In genomic region chr2:51147318-51148064, GRCm38 (mm10) we compare ENCODE assay signal across 9 mouse cellular contexts. TPM values are rescaled to one million over a fixed set of nuclear protein-coding genes. Genes with fewer than 3 reads are reported as not detected.
A peak's percentile ranks its signal among the peaks of the same experiment; 100 is the strongest.
DNase-seq lines count a peak whose midpoint lies in the region; ATAC-seq lines count a peak whose summit lies in the region.
"Had no signal": no experiment of that assay in that cellular context is flagged by ENCODE, and none has a peak within 500 bp of the region (broad histone marks: within the 10 kb centered on the region; RNA-seq: fewer than 3 reads in every experiment).

No protein-coding gene starts in this region.

- peak; percentile 62 for ATAC-seq in forebrain, embryonic 12.5 days (ENCODE audit: low FRiP score)
- ATAC-seq in heart, embryonic 14.5 days (ENCODE audit: insufficient number of reproducible peaks, insufficient read depth, low FRiP score, low read depth): peak; percentile 61
- peak; percentile 60 for ATAC-seq in liver, embryonic 12.5 days
- peak; percentile 56 for ATAC-seq in monocyte, adult 5-6 weeks (replicated peaks; ENCODE audit: insufficient number of reproducible peaks, low FRiP score, low TSS enrichment, poor library complexity, severe bottlenecking)
- ATAC-seq in stomach, embryonic 14.5 days (ENCODE audit: insufficient number of reproducible peaks, insufficient read depth, low FRiP score, low read depth): peak; percentile 59

- DNase-seq in 3T3-L1 (ENCODE audit: low read depth, low spot score): peak; percentile 90
- peak; percentile 70 for DNase-seq in brain, adult 2 months (ENCODE audit: low read depth, low spot score)
- DNase-seq in kidney, postnatal 10 days: peak; percentile 89

- peaks cover 4% of the 10 kb centered on the region; the same call in 1 of the 2 replicates for H3K27me3 ChIP-seq in forebrain, embryonic 12.5 days
- H3K27me3 ChIP-seq in heart, embryonic 14.5 days (ENCODE audit: control insufficient read depth, insufficient read depth, low read length): peaks cover 13% of the 10 kb centered on the region
- H3K27me3 ChIP-seq in liver, embryonic 12.5 days (replicated peaks): peaks cover 36% of the 10 kb centered on the region
- H3K27me3 ChIP-seq in stomach, embryonic 14.5 days (ENCODE audit: control insufficient read depth, insufficient read depth, low read length): no peaks in the 10 kb centered on the region

- peak overlapping the region; percentile 70 for H3K4me2 ChIP-seq in forebrain, embryonic 12.5 days
- peak overlapping the region; percentile 80 for H3K4me2 ChIP-seq in heart, embryonic 14.5 days (ENCODE audit: low read length)
- H3K4me2 ChIP-seq in liver, embryonic 12.5 days: peak overlapping the region; percentile 68
- H3K4me2 ChIP-seq in stomach, embryonic 14.5 days (replicated peaks; ENCODE audit: low read depth, low read length): peak overlapping the region; percentile 70

- H3K4me1 ChIP-seq in forebrain, embryonic 12.5 days: peaks cover 31% of the 10 kb centered on the region
- peaks cover 9 to 36% of the 10 kb centered on the region in 2 experiments for H3K4me1 ChIP-seq in heart, embryonic 14.5 days (ENCODE audit: control insufficient read depth in 2 of 2, insufficient read depth in 2 of 2, low read length in 2 of 2)
- H3K4me1 ChIP-seq in liver, embryonic 12.5 days: peaks cover 20% of the 10 kb centered on the region
- H3K4me1 ChIP-seq in stomach, embryonic 14.5 days (ENCODE audit: control insufficient read depth, insufficient read depth, low read length): peaks cover 19% of the 10 kb centered on the region

- H3K4me3 ChIP-seq in forebrain, embryonic 12.5 days (replicated peaks): peak overlapping the region; percentile 93
- H3K4me3 ChIP-seq in heart, embryonic 14.5 days (ENCODE audit: control insufficient read depth in 1 of 2, insufficient read depth in 1 of 2, low read depth in 1 of 2, low read length in 2 of 2): peak overlapping the region; percentile 71 to 79
- H3K4me3 ChIP-seq in liver, embryonic 12.5 days: peak overlapping the region; percentile 61
- peak overlapping the region; percentile 93 for H3K4me3 ChIP-seq in stomach, embryonic 14.5 days (ENCODE audit: low read depth, low read length)

- peak overlapping the region; percentile 92 for H3K27ac ChIP-seq in forebrain, embryonic 12.5 days
- H3K27ac ChIP-seq in heart, embryonic 14.5 days (replicated peaks in 1 of 2; ENCODE audit: control insufficient read depth in 1 of 2, insufficient read depth in 1 of 2, low read depth in 2 of 2, low read length in 2 of 2): peak overlapping the region; percentile 88 to 95
- H3K27ac ChIP-seq in liver, embryonic 12.5 days: peak overlapping the region; percentile 52
- peak overlapping the region; percentile 96 for H3K27ac ChIP-seq in stomach, embryonic 14.5 days (ENCODE audit: low read length)

- H3K9me3 ChIP-seq in forebrain, embryonic 12.5 days: no peaks in the 10 kb centered on the region
- no peaks in the 10 kb centered on the region for H3K9me3 ChIP-seq in heart, embryonic 14.5 days (ENCODE audit: control insufficient read depth, low read length)
- no peaks in the 10 kb centered on the region for H3K9me3 ChIP-seq in liver, embryonic 12.5 days (replicated peaks)
- no peaks in the 10 kb centered on the region for H3K9me3 ChIP-seq in stomach, embryonic 14.5 days (ENCODE audit: control insufficient read depth, low read depth, low read length)

- peak overlapping the region; percentile 98 for H3K9ac ChIP-seq in forebrain, embryonic 12.5 days
- H3K9ac ChIP-seq in heart, embryonic 14.5 days (ENCODE audit: low read length): peak overlapping the region; percentile 94
- peak overlapping the region; percentile 68 for H3K9ac ChIP-seq in liver, embryonic 12.5 days
- H3K9ac ChIP-seq in stomach, embryonic 14.5 days (replicated peaks; ENCODE audit: low read depth, low read length): peak overlapping the region; percentile 93

- peaks cover 12% of the 10 kb centered on the region; the same call in 1 of the 2 replicates for H3K36me3 ChIP-seq in forebrain, embryonic 12.5 days (replicated peaks)
- H3K36me3 ChIP-seq in heart, embryonic 14.5 days (ENCODE audit: control insufficient read depth, insufficient read depth, low read length): no peaks in the 10 kb centered on the region
- H3K36me3 ChIP-seq in liver, embryonic 12.5 days: no peaks in the 10 kb centered on the region
- H3K36me3 ChIP-seq in stomach, embryonic 14.5 days (ENCODE audit: control insufficient read depth, insufficient read depth, low read length): peaks cover 4% of the 10 kb centered on the region; the same call in 1 of the 2 replicates

- under 1% methylated on average over 45 of the region's 45 CpGs for WGBS in forebrain, embryonic 12.5 days
- WGBS in heart, embryonic 14.5 days: under 1% methylated on average over 35 of the region's 45 CpGs
- WGBS in liver, embryonic 12.5 days (ENCODE audit: insufficient replicate concordance): under 1% methylated on average over 45 of the region's 45 CpGs
- WGBS in stomach, embryonic 14.5 days: under 1% methylated on average over 44 of the region's 45 CpGs

RNA-seq across cellular contexts. Expression of gene Rnd3, which starts 1.4 kb away (rescaled TPM):
- polyA plus RNA-seq in forebrain, embryonic 12.5 days (2016; fragmentation: Nextera tagmentation; extraction: Ambion mirVana): 201 and 236 TPM in 2 replicates
- polyA plus RNA-seq in heart, embryonic 14.5 days (2014; fragmentation: Nextera tagmentation; extraction: Ambion mirVana): 28.9 and 31.3 TPM in 2 replicates
- 17.8 and 18.1 TPM in 2 replicates for polyA plus RNA-seq in liver, embryonic 12.5 days (2016; fragmentation: Nextera tagmentation; extraction: Ambion mirVana)
- 6.2 to 29.4 TPM (median 22.7 TPM) in 3 replicates for total RNA-seq in monocyte, adult 5-6 weeks (2017)
- polyA plus RNA-seq in stomach, embryonic 14.5 days (2014; fragmentation: Nextera tagmentation; extraction: Ambion mirVana): 97.3 and 107 TPM in 2 replicates
- total RNA-seq: MEL had no signal

Comparison
In these comparisons a context has a peak if more than half of its experiments do, and no peak if none do; other contexts are left out.
1. Peak in every context shown above with its lines: DNase-seq, ATAC-seq, H3K4me3 ChIP-seq and H3K27ac ChIP-seq.